Mouse (Mus musculus): ENCODE data around the gene Ffar4. TPM values are rescaled to one million over a fixed set of nuclear protein-coding genes. Genes with fewer than 3 reads are reported as not detected.

Gene Ffar4
- total and polyA plus RNA-seq, 3 experiments: not detected

DNA sequence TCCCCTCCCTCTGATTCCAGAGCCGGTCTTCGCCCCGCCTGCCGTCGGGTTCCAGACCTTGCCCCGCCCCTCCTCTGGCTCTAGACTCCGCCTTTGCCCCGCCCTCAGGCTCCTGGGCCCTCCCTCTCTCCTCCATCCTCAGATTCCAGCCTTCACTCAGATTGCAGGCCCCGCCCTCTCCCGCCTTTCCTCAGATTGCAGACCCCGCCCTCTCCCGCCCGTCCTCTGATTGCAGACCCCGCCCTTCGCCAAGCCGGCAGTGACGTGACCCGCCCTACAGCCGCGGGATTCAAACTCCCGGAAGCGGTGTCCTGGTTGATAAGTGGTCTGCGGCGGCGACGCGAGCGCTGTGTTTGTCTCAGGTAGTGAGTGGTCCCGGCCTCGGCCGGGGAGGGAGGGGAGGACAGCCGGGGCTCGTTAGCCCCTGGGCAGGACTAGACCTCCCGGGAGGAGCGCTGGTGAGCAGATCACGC lies 42.1 kb upstream of the Ffar4 start, which contains the start of gene Cep55 (continued):
- TF ChIP-seq TCF12 (IDR thresholded peaks at IDR 0.05; ENCODE audit: low read depth, low read length) (peak; percentile 54; the same call in 1 of the 2 replicates), POLR2A (IDR thresholded peaks at IDR 0.05; ENCODE audit: control insufficient read depth in 1 of 2, insufficient read depth in 1 of 2, low read depth in 1 of 2, low read length in 2 of 2, poor library complexity in 1 of 2) (peak; percentile 62 to 83; a peak in 2 of 4 replicates)

DNA sequence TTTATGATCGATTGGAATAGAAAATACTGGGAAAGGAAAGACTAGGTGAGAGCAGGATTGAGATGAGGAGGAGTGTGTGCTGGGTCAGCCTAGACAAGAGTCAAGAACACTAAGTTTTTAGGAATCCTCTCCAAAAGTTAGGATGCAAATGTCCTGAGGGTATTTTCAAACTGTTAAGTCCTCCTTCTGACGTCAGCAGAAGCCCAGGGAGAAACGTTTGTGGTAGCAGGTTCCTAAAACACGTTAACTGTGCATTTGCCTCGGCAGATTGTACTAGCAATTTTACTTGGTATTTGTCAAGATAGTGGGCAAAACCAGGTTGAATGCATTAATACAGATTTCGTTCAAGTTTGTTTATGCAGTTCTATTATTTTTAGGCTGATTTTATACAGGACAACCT lies 41.1 kb upstream of the Ffar4 start:
- no peaks in the 10 kb centered on the region for H3K27me3 ChIP-seq (ENCODE audit: control insufficient read depth in 1 of 2, insufficient read depth in 2 of 2, low read length in 2 of 2)
- peaks cover 5 to 11% of the 10 kb centered on the region in 2 experiments for H3K36me3 ChIP-seq (ENCODE audit: control insufficient read depth in 1 of 2, insufficient read depth in 2 of 2, low read length in 2 of 2)
- TF ChIP-seq ZNF384 (IDR thresholded peaks at IDR 0.05; ENCODE audit: low read depth, low read length): 0 out of 2 replicates have a peak, but pooled peaks have one; percentile 3
- TF ChIP-seq TBP (IDR thresholded peaks at IDR 0.05; ENCODE audit: low read depth, low read length): no peak
- no peak for TF ChIP-seq NRF1 (IDR thresholded peaks at IDR 0.05; ENCODE audit: insufficient read depth, low read depth, low read length, poor library complexity, severe bottlenecking)
- H3K27ac ChIP-seq (ENCODE audit: control insufficient read depth, low read depth, low read length): no peak overlapping the region
- H3K4me1 ChIP-seq (ENCODE audit: control insufficient read depth in 1 of 2, insufficient read depth in 2 of 2, low read length in 2 of 2): peaks cover 4 to 5% of the 10 kb centered on the region in 2 experiments; a peak in 3 of 4 replicates
- no peaks in the 10 kb centered on the region for H3K9me3 ChIP-seq (replicated peaks; ENCODE audit: insufficient read depth, low read length)
- H3K9ac ChIP-seq (ENCODE audit: control insufficient read depth, low read depth, low read length, poor library complexity, severe bottlenecking): peak overlapping the region; percentile 94
- peaks cover 6% of the 10 kb centered on the region for H3K79me2 ChIP-seq (ENCODE audit: control insufficient read depth, insufficient read depth, low read length, poor library complexity)
- peak overlapping the region; percentile 94 to 99 for H3K4me3 ChIP-seq (ENCODE audit: control insufficient read depth in 1 of 2, insufficient read depth in 1 of 2, low read depth in 2 of 2, low read length in 2 of 2)
- DNase-seq (ENCODE audit: low read depth, low spot score): peak; percentile 46

DNA sequence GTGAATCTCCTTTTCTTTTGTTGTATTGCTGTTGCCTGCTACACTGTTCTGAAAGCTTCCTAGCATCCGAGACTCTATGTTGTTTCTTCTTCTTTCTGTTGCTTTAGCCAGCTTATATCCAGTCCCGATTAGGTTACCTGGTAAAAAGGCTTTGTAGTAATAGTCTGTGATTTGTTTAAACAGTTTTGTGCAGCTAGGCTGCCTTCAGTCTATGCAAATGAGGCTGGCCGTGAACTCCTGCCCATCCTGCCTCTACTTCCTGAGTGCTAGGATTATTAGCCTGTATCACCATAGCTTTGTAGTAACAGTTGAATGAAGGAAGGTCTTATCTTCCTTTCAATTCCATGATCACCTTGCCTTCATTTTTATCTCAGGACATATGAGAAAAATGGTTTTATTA lies 40.6 kb upstream of the Ffar4 start:
- H3K4me1 ChIP-seq (ENCODE audit: control insufficient read depth in 1 of 2, insufficient read depth in 2 of 2, low read length in 2 of 2): peaks cover 4 to 5% of the 10 kb centered on the region in 2 experiments; a peak in 3 of 4 replicates
- no peak overlapping the region for H3K4me3 ChIP-seq (ENCODE audit: control insufficient read depth in 1 of 2, insufficient read depth in 1 of 2, low read depth in 2 of 2, low read length in 2 of 2)
- no peaks in the 10 kb centered on the region for H3K27me3 ChIP-seq (ENCODE audit: control insufficient read depth in 1 of 2, insufficient read depth in 2 of 2, low read length in 2 of 2)
- H3K79me2 ChIP-seq (ENCODE audit: control insufficient read depth, insufficient read depth, low read length, poor library complexity): peaks cover 6% of the 10 kb centered on the region
- no peak overlapping the region for H3K9ac ChIP-seq (ENCODE audit: control insufficient read depth, low read depth, low read length, poor library complexity, severe bottlenecking)
- peaks cover 8 to 11% of the 10 kb centered on the region in 2 experiments for H3K36me3 ChIP-seq (ENCODE audit: control insufficient read depth in 1 of 2, insufficient read depth in 2 of 2, low read length in 2 of 2)
- TF ChIP-seq CHD2 (IDR thresholded peaks at IDR 0.05; ENCODE audit: low read length) (no peak), CHD1 (IDR thresholded peaks at IDR 0.05; ENCODE audit: low read depth, low read length) (no peak), POLR2AphosphoS2 (IDR thresholded peaks at IDR 0.05; ENCODE audit: low read length) (no peak), UBTF (IDR thresholded peaks at IDR 0.05; ENCODE audit: borderline replicate concordance, insufficient read depth, low read depth, low read length) (no peak), E2F4 (IDR thresholded peaks at IDR 0.05; ENCODE audit: borderline replicate concordance, low read depth, low read length) (no peak), ETS1 (IDR thresholded peaks at IDR 0.05; ENCODE audit: low read depth, low read length) (no peak), NELFE (IDR thresholded peaks at IDR 0.05; ENCODE audit: low read depth, low read length) (no peak), POLR2AphosphoS5 (IDR thresholded peaks at IDR 0.05; ENCODE audit: borderline replicate concordance, low read depth, low read length) (no peak), EP300 (IDR thresholded peaks at IDR 0.05; ENCODE audit: low read depth in 1 of 2, low read length in 2 of 2) (no peak)
- no peak overlapping the region for H3K27ac ChIP-seq (ENCODE audit: control insufficient read depth, low read depth, low read length)
- DNase-seq (ENCODE audit: low read depth, low spot score): no peak
- no peaks in the 10 kb centered on the region for H3K9me3 ChIP-seq (replicated peaks; ENCODE audit: insufficient read depth, low read length)
